ENCODE assay signal across 1 mouse cellular context in the genomic region with DNA sequence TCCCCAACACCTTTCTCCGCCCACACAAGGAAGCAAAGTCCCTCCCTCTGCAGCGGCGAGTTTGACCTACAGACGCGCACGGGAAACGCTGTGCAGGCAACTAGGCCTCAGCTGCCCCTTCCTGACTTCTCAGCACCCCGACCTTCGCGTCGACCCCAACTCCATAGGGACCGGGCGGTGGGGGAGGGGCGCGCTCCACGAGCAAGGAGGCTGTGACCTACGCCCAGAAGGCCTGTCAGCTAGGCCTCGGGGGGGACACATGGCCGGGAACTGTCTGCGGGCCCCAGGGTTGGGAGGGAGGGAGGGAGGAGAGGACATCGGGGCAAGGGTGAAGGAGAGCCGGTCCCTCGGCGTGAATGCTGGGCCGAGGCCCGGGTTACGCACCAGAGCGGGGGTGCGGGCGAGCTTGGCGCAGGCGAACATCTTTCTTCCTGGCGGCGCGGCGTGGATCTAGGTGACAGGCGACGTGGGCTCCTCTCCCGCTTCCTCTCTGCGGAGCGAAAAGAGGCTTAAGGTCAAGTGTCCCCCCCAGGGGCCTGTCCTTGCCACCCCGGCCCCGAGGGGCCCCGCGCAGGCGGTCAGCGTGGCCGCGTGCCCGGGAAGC.
TF ChIP-seq lines count a peak whose summit lies in the region.

No protein-coding gene starts in this region.

TF ChIP-seq in CH12.LX, 34 proteins besides CTCF, POLR2A, EP300 and RAD21:
- TF ChIP-seq CHD1 (IDR thresholded peaks at IDR 0.05; ENCODE audit: low read depth, low read length) (peak; percentile 13; the same call in 1 of the 2 replicates), KAT2A (IDR thresholded peaks at IDR 0.05; ENCODE audit: insufficient replicate concordance, low read length) (no peak), E2F4 (IDR thresholded peaks at IDR 0.05; ENCODE audit: insufficient replicate concordance, low read depth, low read length) (no peak), JUN (IDR thresholded peaks at IDR 0.05; ENCODE audit: insufficient read depth, low read depth, low read length) (no peak), NRF1 (IDR thresholded peaks at IDR 0.05; ENCODE audit: low read depth, low read length) (no peak), IRF4 (IDR thresholded peaks at IDR 0.05; ENCODE audit: low read depth, low read length) (no peak), HCFC1 (IDR thresholded peaks at IDR 0.05; ENCODE audit: low read depth, low read length) (no peak), POLR2AphosphoS2 (IDR thresholded peaks at IDR 0.05; ENCODE audit: low read depth, low read length) (no peak; the same call in 1 of the 2 replicates), TCF12 (IDR thresholded peaks at IDR 0.05; ENCODE audit: low read depth, low read length) (0 out of 2 replicates have a peak, but pooled peaks have one; percentile 40), CHD2 (IDR thresholded peaks at IDR 0.05; ENCODE audit: low read length) (no peak), UBTF (IDR thresholded peaks at IDR 0.05; ENCODE audit: low read depth, low read length) (0 out of 2 replicates have a peak, but pooled peaks have one; percentile 23), SIN3A (IDR thresholded peaks at IDR 0.05; ENCODE audit: low read length) (0 out of 2 replicates have a peak, but pooled peaks have one; percentile 30), TBP (conservative IDR thresholded peaks at IDR 0.05; ENCODE audit: low read depth, low read length) (no peak), NELFE (IDR thresholded peaks at IDR 0.05; ENCODE audit: low read depth, low read length) (no peak), ZMIZ1 (IDR thresholded peaks at IDR 0.05; ENCODE audit: low read depth, low read length) (no peak), ETS1 (conservative IDR thresholded peaks at IDR 0.05; ENCODE audit: low read depth, low read length) (no peak), USF1 (IDR thresholded peaks at IDR 0.05; ENCODE audit: low read depth, low read length) (no peak), MXI1 (IDR thresholded peaks at IDR 0.05; ENCODE audit: low read depth, low read length) (peak; percentile 75), GABPA (IDR thresholded peaks at IDR 0.05; ENCODE audit: insufficient replicate concordance, low read depth, low read length) (no peak), MAX (IDR thresholded peaks at IDR 0.05; ENCODE audit: low read length) (no peak; the same call in 1 of the 2 replicates), USF2 (conservative IDR thresholded peaks at IDR 0.05; ENCODE audit: low read depth, low read length) (no peak), ELF1 (IDR thresholded peaks at IDR 0.05; ENCODE audit: low read depth, low read length) (no peak; the same call in 1 of the 2 replicates), MYC (IDR thresholded peaks at IDR 0.05; ENCODE audit: low read depth, low read length) (no peak), JUND (conservative IDR thresholded peaks at IDR 0.05; ENCODE audit: low read depth, low read length) (no peak)
